Mouse (Mus musculus): ENCODE data around the gene Ap1b1. TPM values are rescaled to one million over a fixed set of nuclear protein-coding genes. Genes with fewer than 3 reads are reported as not detected.

Ap1b1 gene
- polyA plus RNA-seq, 1 experiment: 140 TPM

GRCm38 (mm10) chr11:4967549-4967948 lies 19.1 kb upstream of the Ap1b1 start:
- no peaks in the 10 kb centered on the region for H3K36me3 ChIP-seq (ENCODE audit: control insufficient read depth, insufficient read depth, low read length)
- WGBS: 68% methylated on average over 2 of the region's 2 CpGs
- no peak for TF ChIP-seq CTCF (IDR thresholded peaks at IDR 0.05; ENCODE audit: borderline replicate concordance, control insufficient read depth, extremely low read depth, insufficient read depth, low read length, poor library complexity)
- TF ChIP-seq POLR2A (IDR thresholded peaks at IDR 0.05; ENCODE audit: control insufficient read depth, extremely low read depth, insufficient read depth, low read length, poor library complexity): no peak

DNA sequence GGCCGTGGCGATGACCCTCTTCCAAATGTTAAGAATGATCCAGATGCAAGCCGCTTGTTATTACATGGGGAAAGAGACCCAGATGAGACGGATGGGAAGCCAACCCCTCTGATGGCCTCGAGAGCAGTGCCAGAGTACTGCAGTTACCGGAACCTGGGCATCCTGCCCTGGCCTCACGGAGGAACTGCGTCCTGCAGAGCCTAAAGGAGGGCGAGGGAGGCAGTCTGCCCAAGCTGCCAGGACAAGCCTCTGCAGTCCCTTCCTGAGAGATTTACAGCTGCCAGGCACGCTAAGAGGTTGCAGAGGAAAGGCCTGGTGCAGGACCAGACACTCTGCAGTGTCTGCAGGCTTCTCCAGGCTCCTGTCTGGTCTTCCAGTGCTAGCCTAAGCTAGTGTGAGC lies 18.2 kb upstream of the Ap1b1 start:
- no peaks in the 10 kb centered on the region for H3K27me3 ChIP-seq (ENCODE audit: control insufficient read depth, insufficient read depth, low read length)
- no peak for TF ChIP-seq CTCF (IDR thresholded peaks at IDR 0.05; ENCODE audit: borderline replicate concordance, control insufficient read depth, extremely low read depth, insufficient read depth, low read length, poor library complexity)
- TF ChIP-seq POLR2A (IDR thresholded peaks at IDR 0.05; ENCODE audit: control insufficient read depth, extremely low read depth, insufficient read depth, low read length, poor library complexity): no peak
- no peak overlapping the region for H3K4me3 ChIP-seq (ENCODE audit: control insufficient read depth, insufficient read depth, low read length)
- no peak overlapping the region for H3K27ac ChIP-seq (ENCODE audit: control insufficient read depth, insufficient read depth, low read length)
- H3K4me1 ChIP-seq (replicated peaks; ENCODE audit: control insufficient read depth, insufficient read depth, low read length): no peaks in the 10 kb centered on the region
- no peaks in the 10 kb centered on the region for H3K36me3 ChIP-seq (ENCODE audit: control insufficient read depth, insufficient read depth, low read length)
- no peak for DNase-seq
- WGBS: 60% methylated on average over 10 of the region's 10 CpGs

More at GRCm38 (mm10) chr11:4967549-4967948, 19.1 kb upstream of the Ap1b1 start:
- H3K4me3 ChIP-seq (ENCODE audit: control insufficient read depth, insufficient read depth, low read length): no peak overlapping the region
- DNase-seq: no peak
- no peaks in the 10 kb centered on the region for H3K27me3 ChIP-seq (ENCODE audit: control insufficient read depth, insufficient read depth, low read length)
- no peak overlapping the region for H3K27ac ChIP-seq (ENCODE audit: control insufficient read depth, insufficient read depth, low read length)
- no peaks in the 10 kb centered on the region for H3K4me1 ChIP-seq (replicated peaks; ENCODE audit: control insufficient read depth, insufficient read depth, low read length)

DNA sequence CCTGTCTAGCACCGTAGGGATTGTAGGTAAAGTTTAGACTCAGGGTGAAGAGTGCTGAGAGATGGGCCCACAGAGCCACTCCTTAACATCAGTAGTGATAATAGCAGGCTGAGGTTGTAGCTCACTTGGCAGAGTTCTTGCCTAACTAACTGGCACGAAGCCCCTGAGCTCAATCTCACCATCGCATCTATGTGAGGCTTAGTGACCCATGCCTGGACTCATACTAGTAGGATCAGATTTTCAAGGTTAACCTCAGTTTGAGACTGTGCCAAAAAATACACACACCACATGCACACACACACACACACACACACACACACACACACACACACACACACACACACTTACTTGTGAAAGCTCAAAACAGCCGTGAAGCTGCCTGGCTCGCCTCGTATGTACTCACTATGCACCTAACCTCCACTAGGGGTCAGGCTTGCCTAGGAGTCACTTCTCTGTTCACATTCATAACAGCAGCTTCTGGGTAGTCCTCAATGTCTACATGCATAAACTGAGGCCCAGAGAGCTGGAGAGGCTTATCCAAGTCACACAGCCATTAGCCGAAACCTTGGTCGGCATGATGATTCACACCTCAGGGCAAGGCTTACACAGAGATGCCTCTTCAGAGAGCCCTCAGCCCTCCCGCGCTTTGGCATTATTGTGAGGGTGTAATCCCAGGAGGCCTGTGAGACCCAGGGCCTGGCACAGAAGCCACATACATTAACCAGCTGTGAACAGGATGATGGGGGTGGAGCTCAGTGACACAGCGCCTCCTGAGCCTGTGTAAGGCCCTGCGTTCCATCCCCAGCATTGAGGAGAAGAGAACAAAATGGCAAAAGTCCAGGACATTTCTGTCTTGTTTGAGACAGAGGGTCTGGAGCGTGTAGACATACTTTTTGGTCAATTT lies 13.4 kb upstream of the Ap1b1 start:
- Histone ChIP-seq H3K27ac (ENCODE audit: control insufficient read depth, insufficient read depth, low read length) (no peak overlapping the region), H3K4me1 (replicated peaks; ENCODE audit: control insufficient read depth, insufficient read depth, low read length) (peaks cover 6% of the 10 kb centered on the region; the same call in 1 of the 2 replicates), H3K4me3 (ENCODE audit: control insufficient read depth, insufficient read depth, low read length) (no peak overlapping the region), H3K36me3 (ENCODE audit: control insufficient read depth, insufficient read depth, low read length) (no peaks in the 10 kb centered on the region), H3K27me3 (ENCODE audit: control insufficient read depth, insufficient read depth, low read length) (no peaks in the 10 kb centered on the region)
- 56% methylated on average over 13 of the region's 13 CpGs for WGBS
- TF ChIP-seq POLR2A (IDR thresholded peaks at IDR 0.05; ENCODE audit: control insufficient read depth, extremely low read depth, insufficient read depth, low read length, poor library complexity): no peak
- peak; percentile 47; the same call in 1 of the 2 replicates for TF ChIP-seq CTCF (IDR thresholded peaks at IDR 0.05; ENCODE audit: borderline replicate concordance, control insufficient read depth, extremely low read depth, insufficient read depth, low read length, poor library complexity)
- peak; percentile 55 for DNase-seq

GRCm38 (mm10) chr11:4973871-4974256 lies 12.8 kb upstream of the Ap1b1 start:
- H3K36me3 ChIP-seq (ENCODE audit: control insufficient read depth, insufficient read depth, low read length): no peaks in the 10 kb centered on the region
- no peak for DNase-seq
- no peak for TF ChIP-seq POLR2A (IDR thresholded peaks at IDR 0.05; ENCODE audit: control insufficient read depth, extremely low read depth, insufficient read depth, low read length, poor library complexity)
- TF ChIP-seq CTCF (IDR thresholded peaks at IDR 0.05; ENCODE audit: borderline replicate concordance, control insufficient read depth, extremely low read depth, insufficient read depth, low read length, poor library complexity): no peak
- peaks cover 6% of the 10 kb centered on the region; the same call in 1 of the 2 replicates for H3K4me1 ChIP-seq (replicated peaks; ENCODE audit: control insufficient read depth, insufficient read depth, low read length)
- H3K27me3 ChIP-seq (ENCODE audit: control insufficient read depth, insufficient read depth, low read length): no peaks in the 10 kb centered on the region
- H3K27ac ChIP-seq (ENCODE audit: control insufficient read depth, insufficient read depth, low read length): no peak overlapping the region
- 55% methylated on average over 2 of the region's 2 CpGs for WGBS
- no peak overlapping the region for H3K4me3 ChIP-seq (ENCODE audit: control insufficient read depth, insufficient read depth, low read length)

DNA sequence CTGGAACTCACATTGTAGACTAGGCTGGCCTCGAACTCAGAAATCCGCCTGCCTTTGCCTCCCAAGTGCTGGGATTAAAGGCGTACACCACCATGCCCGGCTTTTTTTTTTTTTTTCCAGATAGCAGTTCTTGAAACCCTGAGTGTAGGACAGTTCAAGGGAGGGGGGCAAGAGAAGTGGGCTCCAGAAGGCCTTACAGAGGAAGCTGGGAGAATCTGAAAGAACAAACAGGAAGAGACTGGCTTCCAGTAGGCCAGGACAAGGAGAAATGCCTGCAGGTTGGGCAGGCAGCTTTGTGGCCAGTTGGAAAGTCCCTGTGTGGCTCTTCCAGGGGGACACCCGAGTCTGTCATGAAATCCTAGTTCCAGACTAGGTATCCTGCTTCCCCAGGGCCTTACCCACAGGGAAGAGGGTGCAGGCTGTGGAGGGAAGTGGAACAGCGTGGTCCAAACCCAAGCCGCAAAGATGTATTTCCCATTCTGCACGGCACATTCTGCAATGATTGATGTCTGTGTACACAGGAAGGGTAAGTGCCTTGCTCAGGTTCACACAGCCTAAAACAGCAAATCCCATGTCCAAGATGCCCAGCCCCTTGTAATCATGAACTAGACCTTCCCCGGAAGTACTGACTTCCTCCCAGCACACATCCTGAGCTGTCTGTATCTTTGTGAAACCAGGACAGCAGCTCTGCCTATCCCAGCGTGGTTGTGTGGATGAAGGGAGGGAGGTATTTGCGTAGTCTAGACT lies 12.1 kb upstream of the Ap1b1 start:
- no peak for DNase-seq

DNA sequence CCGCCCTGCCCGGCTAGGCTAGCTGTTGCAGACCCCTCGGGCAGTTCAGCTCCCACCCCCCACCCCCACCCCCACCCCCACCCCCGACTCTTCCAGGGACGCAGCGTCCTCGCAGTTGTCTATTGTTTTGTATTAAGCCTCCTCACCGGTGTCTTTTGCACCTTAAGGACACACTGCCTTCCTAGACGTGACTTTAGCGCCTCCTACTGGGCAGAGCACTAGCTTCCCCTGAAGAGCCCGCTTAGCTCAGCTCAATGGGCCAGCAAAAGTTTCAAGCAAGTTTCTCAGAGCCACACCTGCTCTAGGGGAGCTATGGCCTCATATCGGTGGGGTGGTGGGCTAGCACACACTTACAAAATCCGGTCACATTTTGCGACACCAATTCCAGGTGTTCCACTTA lies 11.0 kb upstream of the Ap1b1 start:
- H3K4me1 ChIP-seq (replicated peaks; ENCODE audit: control insufficient read depth, insufficient read depth, low read length): peaks cover 6% of the 10 kb centered on the region; the same call in 1 of the 2 replicates
- no peaks in the 10 kb centered on the region for H3K36me3 ChIP-seq (ENCODE audit: control insufficient read depth, insufficient read depth, low read length)
- 20% methylated on average over 14 of the region's 14 CpGs for WGBS
- H3K27me3 ChIP-seq (ENCODE audit: control insufficient read depth, insufficient read depth, low read length): no peaks in the 10 kb centered on the region
- TF ChIP-seq POLR2A (IDR thresholded peaks at IDR 0.05; ENCODE audit: control insufficient read depth, extremely low read depth, insufficient read depth, low read length, poor library complexity) (no peak), CTCF (IDR thresholded peaks at IDR 0.05; ENCODE audit: borderline replicate concordance, control insufficient read depth, extremely low read depth, insufficient read depth, low read length, poor library complexity) (peak; percentile 69; the same call in 1 of the 2 replicates)
- H3K4me3 ChIP-seq (ENCODE audit: control insufficient read depth, insufficient read depth, low read length): no peak overlapping the region
- no peak overlapping the region for H3K27ac ChIP-seq (ENCODE audit: control insufficient read depth, insufficient read depth, low read length)
- peak; percentile 81 for DNase-seq

More for the DNA sequence above, 12.1 kb upstream of the Ap1b1 start:
- Histone ChIP-seq H3K27ac (ENCODE audit: control insufficient read depth, insufficient read depth, low read length) (no peak overlapping the region), H3K4me1 (replicated peaks; ENCODE audit: control insufficient read depth, insufficient read depth, low read length) (peaks cover 6% of the 10 kb centered on the region; the same call in 1 of the 2 replicates), H3K4me3 (ENCODE audit: control insufficient read depth, insufficient read depth, low read length) (no peak overlapping the region), H3K36me3 (ENCODE audit: control insufficient read depth, insufficient read depth, low read length) (no peaks in the 10 kb centered on the region), H3K27me3 (ENCODE audit: control insufficient read depth, insufficient read depth, low read length) (no peaks in the 10 kb centered on the region)
- 47% methylated on average over 11 of the region's 11 CpGs for WGBS
- TF ChIP-seq CTCF (IDR thresholded peaks at IDR 0.05; ENCODE audit: borderline replicate concordance, control insufficient read depth, extremely low read depth, insufficient read depth, low read length, poor library complexity) (no peak), POLR2A (IDR thresholded peaks at IDR 0.05; ENCODE audit: control insufficient read depth, extremely low read depth, insufficient read depth, low read length, poor library complexity) (no peak)

All from thymus, adult 2 months (tissue).